Mouse (Mus musculus) layer of hippocampus, adult 8-10 months (tissue): Measurements from ENCODE around the gene Hes7. TPM values are rescaled to one million over a fixed set of nuclear protein-coding genes. Genes with fewer than 3 reads are reported as not detected.

Experiments used
- DNase-seq, 2 experiments: peaks; one replicate each; pipeline ENCODE4 v3.0.0; 2022; ENCODE audit warnings: low spot score in 2 of 2
- total RNA-seq, 4 experiments: library from RNA; stranded (reverse); gene quantifications; 2 replicates each; pipeline ENCODE4 v1.2.4; 2022

Hes7 gene
- total RNA-seq, 4 experiments from 2014 or later, result 0.97 to 1.8 (median 1.2) TPM

DNA sequence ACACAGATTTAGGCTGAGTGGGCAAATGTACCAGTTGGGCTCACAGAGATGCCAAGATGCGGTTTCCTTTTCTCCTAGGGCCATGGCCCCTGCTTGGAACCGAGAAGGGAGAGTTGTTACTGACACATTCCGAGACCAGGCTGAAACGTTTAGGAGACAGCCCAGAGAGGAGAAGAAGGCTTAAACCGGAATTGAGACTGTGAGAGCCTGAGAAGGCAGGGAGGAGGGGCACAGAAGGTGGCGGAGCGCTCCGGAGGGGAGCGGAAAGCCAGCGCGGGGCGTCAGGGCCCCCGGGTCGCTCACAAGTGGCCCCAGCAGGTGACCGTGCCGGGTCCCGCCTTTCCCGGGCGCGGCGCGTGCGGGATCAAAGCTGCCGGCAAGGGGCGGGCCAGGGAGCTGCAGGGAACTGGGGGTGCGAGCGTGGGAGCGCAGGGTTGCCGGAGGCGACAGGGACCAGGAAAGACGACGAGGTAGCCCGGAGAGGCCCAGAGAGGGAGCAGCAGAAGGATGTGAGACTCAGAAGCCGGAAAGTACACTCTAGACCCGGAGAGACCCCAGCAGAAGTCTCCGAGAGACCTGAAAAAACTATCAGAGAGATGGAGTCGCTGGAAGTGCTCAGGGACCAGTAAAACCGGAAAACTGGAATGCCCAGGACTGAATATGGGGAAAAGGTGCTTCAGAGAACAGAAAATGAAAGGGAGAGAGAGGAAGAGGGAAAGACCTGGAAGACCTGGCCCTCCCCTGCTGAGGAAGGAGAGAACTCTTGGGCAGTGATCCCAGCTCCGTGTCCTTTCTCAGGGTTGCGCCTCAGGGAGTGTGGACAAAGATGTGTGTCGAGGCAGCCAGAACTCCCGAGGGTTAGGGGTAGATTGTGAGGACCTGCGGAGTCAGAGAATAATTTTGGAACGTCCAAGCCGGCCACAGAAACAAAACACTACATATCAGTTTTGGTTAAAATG, 2.2 kb upstream of the Hes7 start:
- peak in 1 of 2 experiments; percentile 35 for DNase-seq

- DNase-seq, result peak; percentile 75 to 88
Observed at GRCm38 (mm10) chr11:69118765-69119164, 1.4 kb upstream of the Hes7 start.

DNA sequence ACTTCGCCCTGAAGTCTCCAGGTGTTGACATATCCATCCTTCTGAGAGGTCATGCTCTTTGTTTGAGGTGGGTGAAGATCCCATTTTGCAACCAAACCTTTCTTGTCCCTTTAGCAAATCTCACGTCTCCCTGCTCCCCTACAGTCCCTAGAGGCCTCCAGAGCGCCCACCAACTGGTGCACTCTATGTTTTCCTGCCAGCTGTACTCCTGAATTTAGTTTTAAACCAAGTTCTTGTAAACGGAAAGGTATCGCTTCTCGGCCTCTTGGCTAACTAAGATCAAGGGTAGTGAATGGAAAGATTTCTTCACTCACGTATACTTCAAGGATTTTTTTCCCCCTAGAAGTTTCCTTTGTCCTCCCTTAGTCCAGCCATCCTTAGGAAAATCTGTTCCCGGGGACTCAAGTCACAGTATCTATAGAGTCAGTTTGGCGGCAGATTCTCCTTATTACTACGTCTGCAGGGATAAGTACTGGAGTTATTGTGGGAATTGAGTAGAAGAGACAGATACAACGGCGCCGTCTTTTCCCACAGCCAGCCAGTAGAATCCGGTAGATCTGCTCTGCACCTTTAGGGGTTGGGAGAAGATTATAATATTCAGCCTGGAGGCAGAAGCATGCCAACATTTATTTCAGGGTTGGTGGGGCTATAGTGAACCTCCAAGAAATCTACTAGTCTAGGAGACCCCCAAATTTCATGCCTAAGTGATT, 603 bp upstream of the Hes7 start:
- no peak for DNase-seq

DNA sequence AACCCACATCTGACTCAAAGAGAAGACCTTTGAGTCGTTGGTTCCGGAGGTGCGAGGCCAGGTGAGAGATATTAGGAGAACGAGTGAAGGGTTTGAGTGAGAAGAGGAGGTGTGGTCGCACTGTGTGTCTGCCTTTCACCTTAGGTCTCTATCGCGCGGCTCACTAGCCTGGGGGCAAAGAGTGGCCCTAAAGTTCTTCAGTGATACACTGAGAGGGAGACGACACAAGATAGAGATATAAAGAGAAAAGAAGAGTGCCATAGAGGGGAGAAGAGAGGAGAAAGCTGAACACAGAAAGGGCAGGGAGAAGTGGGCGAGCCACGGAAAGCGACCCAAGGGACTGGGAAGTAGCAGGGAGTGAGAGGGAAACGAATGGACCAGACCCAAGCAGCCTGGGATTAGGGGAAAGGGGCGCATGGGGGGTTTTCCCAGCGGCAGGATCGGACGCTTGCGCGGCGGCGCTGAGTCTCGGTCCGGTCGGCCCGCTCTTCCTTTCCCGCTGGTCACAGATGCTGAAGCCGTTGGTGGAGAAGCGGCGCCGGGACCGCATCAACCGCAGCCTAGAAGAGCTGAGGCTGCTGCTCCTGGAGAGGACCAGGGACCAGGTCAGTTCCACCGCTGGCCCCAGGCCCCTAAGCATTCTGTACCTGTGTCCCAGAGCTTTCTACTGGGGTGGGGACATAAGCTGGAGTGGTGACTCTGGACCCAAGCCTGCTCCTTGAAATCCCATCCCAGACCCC, 967 bp downstream of the Hes7 start:
- DNase-seq, result no peak

DNA sequence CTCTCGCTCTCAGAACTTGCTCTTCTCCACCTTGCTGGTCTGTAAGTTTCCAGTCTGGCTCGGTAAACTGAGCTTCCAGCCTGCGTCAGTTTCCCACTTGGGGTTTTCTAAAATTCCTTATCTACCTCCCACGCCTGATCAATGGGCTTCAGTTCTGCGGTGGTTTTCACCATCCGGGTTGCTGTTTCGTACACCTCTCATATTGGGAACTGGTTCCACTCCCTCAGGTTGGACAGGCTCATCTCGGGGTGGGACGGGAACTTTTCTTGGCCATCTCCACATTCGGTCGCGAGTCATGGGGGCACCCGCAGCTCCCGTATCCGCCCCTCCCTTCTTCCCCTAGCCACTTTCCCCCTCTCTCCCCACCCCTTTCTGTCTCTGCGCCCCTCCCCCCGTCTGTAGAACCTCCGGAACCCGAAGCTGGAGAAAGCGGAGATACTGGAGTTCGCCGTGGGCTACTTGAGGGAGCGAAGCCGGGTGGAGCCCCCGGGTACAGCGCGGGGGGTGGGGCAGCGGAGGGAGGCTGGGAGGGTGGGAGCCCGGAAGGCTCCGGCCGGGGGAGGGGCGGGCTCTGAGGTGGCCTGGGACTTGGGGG, 1.6 kb downstream of the Hes7 start:
- DNase-seq, result peak in 1 of 2 experiments; percentile 34

GRCm38 (mm10) chr11:69122336-69122951, 2.2 kb downstream of the Hes7 start, which contains the start of gene 9130213A22Rik:
Gene 9130213A22Rik, minus strand, starts transcription at chr11:69122589.
- peak; percentile 80 to 83 for DNase-seq

- DNase-seq, result peak; percentile 89 to 95
Observed at GRCm38 (mm10) chr11:69123056-69123692, 3.0 kb downstream of the Hes7 start.

- peak; percentile 88 to 97 for DNase-seq
Observed at GRCm38 (mm10) chr11:69123693-69124497, 3.7 kb downstream of the Hes7 start.

DNA sequence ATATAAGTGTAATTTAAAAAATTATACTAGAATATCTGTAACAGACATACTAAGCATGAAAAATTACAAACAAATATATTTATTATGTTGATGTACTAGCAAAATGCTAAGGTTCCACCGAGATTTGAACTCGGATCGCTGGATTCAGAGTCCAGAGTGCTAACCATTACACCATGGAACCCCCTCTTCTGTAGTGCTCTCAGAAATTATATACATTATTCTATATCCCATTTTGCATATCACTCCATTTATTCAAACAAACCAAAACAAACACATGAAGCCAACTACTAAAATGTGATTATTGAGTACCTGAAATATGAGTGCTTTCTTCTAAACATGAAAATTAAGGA, 4.3 kb downstream of the Hes7 start:
- DNase-seq, result peak in 1 of 2 experiments; percentile 79

DNA sequence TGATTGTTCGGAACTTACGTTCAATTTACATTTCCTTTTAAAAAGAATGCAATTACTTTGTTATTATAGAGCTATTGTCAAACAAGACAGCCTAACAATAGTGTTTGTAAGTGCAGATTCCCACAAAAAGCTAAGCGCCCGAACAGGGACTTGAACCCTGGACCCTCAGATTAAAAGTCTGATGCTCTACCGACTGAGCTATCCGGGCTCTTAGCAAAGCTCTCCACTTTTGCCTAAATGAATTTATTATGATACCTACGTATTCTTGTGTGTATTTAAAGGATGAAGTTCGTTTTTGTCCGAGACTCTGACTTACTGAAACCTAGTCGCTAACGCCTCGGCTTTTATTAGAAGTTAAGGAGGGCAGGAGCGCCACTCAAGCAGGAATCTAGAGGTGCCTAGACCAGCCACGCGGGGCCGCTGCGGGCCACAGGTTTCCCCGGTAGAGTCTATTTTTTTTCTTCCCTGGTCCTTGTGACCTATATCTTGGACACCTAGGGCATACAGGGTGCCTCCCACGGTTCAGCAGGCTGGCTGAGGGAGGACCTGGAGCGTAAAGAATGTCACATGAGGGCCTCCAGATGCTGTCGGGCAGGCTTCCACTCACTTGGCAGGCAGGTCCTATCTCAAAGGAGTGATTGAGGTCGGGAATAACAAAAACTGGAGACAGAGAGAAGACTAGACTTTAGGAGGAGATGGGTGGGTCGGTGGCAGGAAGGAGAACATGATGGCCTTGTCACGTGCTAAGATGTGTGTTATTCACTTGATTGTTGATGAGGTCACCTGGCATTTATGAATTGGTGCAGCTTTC, 5.0 kb downstream of the Hes7 start:
- DNase-seq, result peak; percentile 77 to 85

- DNase-seq, result no peak
Observed at GRCm38 (mm10) chr11:69125852-69125918, 5.5 kb downstream of the Hes7 start, which contains the start of gene Aloxe3. Gene Aloxe3, plus strand, starts transcription at chr11:69125896.

DNA sequence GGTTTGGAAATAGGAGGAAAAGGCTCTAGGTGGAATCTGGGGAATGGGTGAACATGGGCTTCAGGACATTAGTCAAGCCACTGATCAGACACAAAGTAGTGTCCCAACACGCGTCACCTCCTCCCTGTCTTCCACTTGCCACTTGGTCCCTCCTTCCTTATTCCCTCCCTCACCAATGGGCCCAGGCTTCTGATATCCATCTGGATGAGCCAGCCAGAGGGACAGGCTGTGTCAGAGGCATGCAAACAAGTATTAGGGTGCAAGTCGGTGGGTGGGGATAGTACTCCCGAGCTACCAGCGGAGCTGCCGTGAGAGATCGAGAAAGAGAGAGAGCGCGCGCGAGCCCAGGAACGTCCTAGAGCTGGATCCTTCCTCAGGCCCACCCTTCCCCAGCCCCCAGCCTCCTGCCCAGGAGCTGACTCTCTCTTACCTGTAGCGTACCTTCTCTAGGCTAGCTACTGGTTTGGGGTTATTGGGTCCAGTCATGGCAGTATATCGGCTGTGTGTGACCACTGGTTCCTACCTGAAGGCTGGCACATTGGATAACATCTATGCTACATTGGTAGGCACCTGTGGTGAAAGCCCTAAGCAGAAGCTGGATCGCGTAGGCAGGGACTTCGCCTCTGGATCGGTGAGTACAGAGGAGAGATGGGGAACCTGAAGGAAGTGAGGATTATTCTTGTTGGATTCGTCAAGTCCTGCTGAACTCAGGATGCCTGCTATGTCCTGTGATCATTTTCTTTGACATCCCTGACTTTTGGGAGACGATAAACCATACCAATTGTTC, 5.9 kb downstream of the Hes7 start:
- DNase-seq, result no peak

- DNase-seq, result no peak
Observed at GRCm38 (mm10) chr11:69126706-69127095, 6.5 kb downstream of the Hes7 start.

GRCm38 (mm10) chr11:69128426-69129122, 8.4 kb downstream of the Hes7 start:
- no peak for DNase-seq

DNA sequence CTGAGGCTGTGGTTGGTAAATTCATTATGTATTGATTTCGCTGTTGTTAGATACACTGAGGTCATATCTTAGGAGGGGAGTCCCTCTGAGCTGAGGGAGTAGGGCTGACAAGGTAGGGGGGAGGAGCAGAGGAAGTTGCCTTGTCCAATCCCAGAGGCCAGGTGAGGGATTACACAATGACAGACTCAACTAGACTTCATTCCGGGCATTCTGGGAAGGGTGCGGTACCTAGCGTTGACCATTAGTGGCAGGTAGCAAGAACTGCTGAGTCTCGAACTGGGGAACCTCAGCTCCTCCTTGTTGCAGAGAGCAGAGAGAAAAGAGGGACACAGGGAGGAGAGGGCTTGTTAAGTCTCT, 13.3 kb downstream of the Hes7 start:
- DNase-seq, result no peak

DNA sequence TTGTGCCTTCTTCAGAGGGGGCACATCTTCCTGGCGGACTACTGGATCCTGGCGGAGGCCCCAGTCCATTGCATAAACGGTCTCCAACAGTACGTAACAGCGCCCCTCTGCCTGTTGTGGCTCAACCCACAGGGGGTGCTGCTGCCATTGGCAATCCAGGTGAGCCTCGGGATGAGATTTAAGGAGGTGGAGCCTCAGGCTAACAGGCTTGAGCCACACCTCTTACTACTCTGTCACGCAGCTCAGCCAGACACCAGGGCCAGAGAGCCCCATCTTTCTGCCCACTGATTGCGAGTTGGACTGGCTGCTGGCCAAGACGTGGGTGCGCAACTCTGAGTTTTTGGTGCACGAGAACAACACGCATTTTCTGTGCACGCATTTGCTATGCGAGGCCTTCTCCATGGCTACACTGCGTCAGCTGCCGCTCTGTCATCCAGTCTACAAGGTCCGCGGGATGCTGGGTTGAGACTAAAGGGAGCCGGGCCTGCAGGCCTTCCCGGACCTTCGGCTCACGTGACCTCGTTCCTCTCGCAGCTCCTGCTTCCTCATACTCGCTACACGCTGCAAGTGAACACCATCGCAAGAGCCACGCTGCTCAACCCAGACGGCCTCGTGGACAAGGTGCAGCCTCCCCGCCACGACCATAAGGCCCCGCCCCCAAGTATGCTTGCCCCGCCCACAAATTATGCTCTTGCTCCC, 13.9 kb downstream of the Hes7 start:
- DNase-seq, result peak; percentile 88 to 89

- no peak for DNase-seq
Observed at GRCm38 (mm10) chr11:69134622-69134968, 14.4 kb downstream of the Hes7 start.
